Mouse (Mus musculus) stomach, embryonic 16.5 days (tissue): ENCODE results near the gene Gm11172. TPM values are rescaled to one million over a fixed set of nuclear protein-coding genes. Genes with fewer than 3 reads are reported as not detected.
"Not testable (repeated sequence)": the region's sequence is repeated elsewhere in the genome, so short reads cannot be mapped to it uniquely, and the experiment has no call there.

Source experiments
- ATAC-seq: fragments of 200-750 bp; cut with Nextera tagmentation; 2 replicates; pipeline ENCODE4 v1.8.0; 2017; ENCODE audit warnings: moderate number of reproducible peaks, moderate TSS enrichment; ENCODE audit not compliant: insufficient read depth, low FRiP score
- H3K27ac ChIP-seq: fragments of 300-500 bp; sonication (generic); 2 replicates; pipeline ENCODE4 v1.5.1; 2014; ENCODE audit warnings: low read length
- H3K27me3 ChIP-seq: fragments of 300-500 bp; sonication (generic); 2 replicates; pipeline ENCODE4 v1.6.1; 2014; ENCODE audit warnings: low read length, control low read depth, mixed read lengths; ENCODE audit not compliant: control insufficient read depth, insufficient read depth
- H3K36me3 ChIP-seq: fragments of 300-500 bp; sonication (generic); 2 replicates; pipeline ENCODE4 v1.6.1; 2014; ENCODE audit warnings: low read length; ENCODE audit not compliant: control insufficient read depth, insufficient read depth
- H3K4me1 ChIP-seq: fragments of 300-500 bp; sonication (generic); 2 replicates; pipeline ENCODE4 v1.6.1; 2014; ENCODE audit warnings: low read length, control low read depth, mixed read lengths; ENCODE audit not compliant: control insufficient read depth, insufficient read depth
- H3K4me2 ChIP-seq: fragments of 300-500 bp; sonication (generic); 2 replicates; pipeline ENCODE4 v1.6.1; 2014; ENCODE audit warnings: low read depth, low read length, mixed read lengths
- H3K4me3 ChIP-seq: fragments of 300-500 bp; sonication (generic); replicated peaks from 2 replicates; pipeline ENCODE4 v1.5.1; 2014; ENCODE audit warnings: mild to moderate bottlenecking, low read length
- H3K9ac ChIP-seq: fragments of 300-500 bp; sonication (generic); 2 replicates; pipeline ENCODE4 v1.6.1; 2014; ENCODE audit warnings: low read length
- H3K9me3 ChIP-seq: fragments of 300-500 bp; sonication (generic); replicated peaks from 2 replicates; pipeline ENCODE4 v1.6.1; 2016; ENCODE audit warnings: low read length, control low read depth; ENCODE audit not compliant: control insufficient read depth
- WGBS: fragments of 180-500 bp; shearing (Covaris S2); extraction: QIAGEN DNeasy Blood & Tissue Kit; methylation state at CpG from one replicate; pipeline ENCODE4 v1.1.7; 2014; 5-methylcytosine and 5-hydroxymethylcytosine counted together
- polyA plus RNA-seq: library from polyadenylated mRNA; unstranded; fragments of >200 nt; fragmentation: Nextera tagmentation; extraction: Ambion mirVana; gene quantifications from 2 replicates; pipeline ENCODE4 v1.2.1, GENCODE M21; 2015

The Gm11172 gene
- polyA plus RNA-seq, 1 experiment from 2014 or later, result not detected

DNA sequence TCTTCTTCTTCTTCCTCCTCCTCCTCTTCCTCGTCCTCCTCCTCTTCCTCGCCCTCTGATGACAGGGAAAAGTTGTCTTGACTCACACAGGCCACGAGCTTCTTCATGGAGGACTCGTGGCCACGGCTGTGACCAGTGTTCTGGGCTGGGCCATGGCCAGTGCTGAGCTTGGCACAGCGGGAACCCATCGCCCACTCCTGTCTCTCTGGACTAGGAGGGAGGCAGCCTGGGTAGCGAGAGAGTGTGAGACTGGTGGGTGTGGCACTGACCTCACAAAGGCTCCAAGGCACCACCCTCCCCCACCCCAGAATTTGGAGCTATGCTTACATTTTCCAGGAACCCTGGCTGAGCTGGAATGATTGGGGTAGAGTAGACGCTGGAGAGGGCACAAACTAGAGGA is 22.0 kb upstream of the Gm11172 start, which contains the start of gene Prm3:
Gene Prm3 (minus strand): TSS at position 213 of the 400 bp plus-strand sequence.
- H3K27ac ChIP-seq, result no peak within 1 kb of the TSS
- H3K36me3 ChIP-seq, result no peaks in the 10 kb centered on the region
- ATAC-seq, result no peak
- H3K4me2 ChIP-seq, result no peak within 1 kb of the TSS
- WGBS, result 64% methylated on average over 9 of the region's 9 CpGs
- no peak within 1 kb of the TSS for H3K9ac ChIP-seq
- H3K4me1 ChIP-seq, result peaks cover 10% of the 10 kb centered on the region
- no peaks in the 10 kb centered on the region for H3K9me3 ChIP-seq
- H3K27me3 ChIP-seq, result peaks cover under 1% of the 10 kb centered on the region; the same call in 1 of the 2 replicates
- no peak within 1 kb of the TSS for H3K4me3 ChIP-seq

DNA sequence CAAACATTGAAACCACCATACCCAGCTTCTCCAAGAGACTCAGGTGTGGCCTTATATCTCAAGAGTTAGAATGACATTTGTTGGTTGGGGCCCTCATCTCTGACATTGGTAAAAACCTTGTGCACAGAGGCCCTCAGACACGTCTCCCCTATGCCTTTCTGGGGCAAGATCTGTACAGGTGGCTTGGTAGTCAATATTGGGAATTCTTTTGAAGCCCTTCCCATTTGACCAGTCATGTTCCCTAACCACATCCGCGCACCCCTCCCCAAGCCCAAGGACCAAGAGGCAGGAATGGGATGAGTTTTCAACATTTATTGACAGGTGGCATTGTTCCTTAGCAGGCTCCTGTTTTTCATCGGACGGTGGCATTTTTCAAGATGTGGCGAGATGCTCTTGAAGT is 16.7 kb upstream of the Gm11172 start, which contains the start of gene Prm2:
Gene Prm2 (minus strand): TSS at position 101 of the 400 bp plus-strand sequence.
- WGBS, result 76% methylated on average over 6 of the region's 6 CpGs
- no peak within 1 kb of the TSS for H3K27ac ChIP-seq
- no peak within 1 kb of the TSS for H3K9ac ChIP-seq
- no peaks in the 10 kb centered on the region for H3K9me3 ChIP-seq
- H3K4me1 ChIP-seq, result no peaks in the 10 kb centered on the region
- H3K4me3 ChIP-seq, result no peak within 1 kb of the TSS
- peaks cover 9% of the 10 kb centered on the region; the same call in 1 of the 2 replicates for H3K27me3 ChIP-seq
- no peaks in the 10 kb centered on the region for H3K36me3 ChIP-seq
- no peak for ATAC-seq
- H3K4me2 ChIP-seq, result no peak within 1 kb of the TSS

DNA sequence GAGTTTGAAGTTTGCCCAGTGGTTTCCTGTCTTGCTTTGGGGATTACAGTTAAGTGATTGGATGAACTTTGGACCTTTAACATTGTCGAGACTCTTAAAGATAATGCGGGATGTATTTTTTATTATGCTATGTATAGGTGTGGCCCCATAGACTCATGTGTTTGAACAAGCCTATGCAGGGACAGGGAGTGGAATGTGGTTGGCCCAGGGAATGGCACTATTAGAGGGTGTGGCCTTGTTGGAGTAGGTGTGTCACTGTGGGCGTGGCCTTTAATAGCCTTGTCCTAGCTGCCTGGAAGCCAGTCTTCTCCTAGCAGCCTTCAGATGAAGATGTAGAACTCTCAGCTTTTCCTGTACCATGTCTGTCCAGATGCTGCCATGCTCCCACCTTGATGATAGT is 10.3 kb upstream of the Gm11172 start:
- ATAC-seq, result peak; percentile 87; the same call in 1 of the 2 replicates
- not testable (repeated sequence) for H3K27me3 ChIP-seq, H3K27ac ChIP-seq, H3K4me2 ChIP-seq, H3K9me3 ChIP-seq, H3K36me3 ChIP-seq, H3K9ac ChIP-seq, H3K4me3 ChIP-seq, H3K4me1 ChIP-seq
- 58% methylated on average over 3 of the region's 3 CpGs for WGBS

DNA sequence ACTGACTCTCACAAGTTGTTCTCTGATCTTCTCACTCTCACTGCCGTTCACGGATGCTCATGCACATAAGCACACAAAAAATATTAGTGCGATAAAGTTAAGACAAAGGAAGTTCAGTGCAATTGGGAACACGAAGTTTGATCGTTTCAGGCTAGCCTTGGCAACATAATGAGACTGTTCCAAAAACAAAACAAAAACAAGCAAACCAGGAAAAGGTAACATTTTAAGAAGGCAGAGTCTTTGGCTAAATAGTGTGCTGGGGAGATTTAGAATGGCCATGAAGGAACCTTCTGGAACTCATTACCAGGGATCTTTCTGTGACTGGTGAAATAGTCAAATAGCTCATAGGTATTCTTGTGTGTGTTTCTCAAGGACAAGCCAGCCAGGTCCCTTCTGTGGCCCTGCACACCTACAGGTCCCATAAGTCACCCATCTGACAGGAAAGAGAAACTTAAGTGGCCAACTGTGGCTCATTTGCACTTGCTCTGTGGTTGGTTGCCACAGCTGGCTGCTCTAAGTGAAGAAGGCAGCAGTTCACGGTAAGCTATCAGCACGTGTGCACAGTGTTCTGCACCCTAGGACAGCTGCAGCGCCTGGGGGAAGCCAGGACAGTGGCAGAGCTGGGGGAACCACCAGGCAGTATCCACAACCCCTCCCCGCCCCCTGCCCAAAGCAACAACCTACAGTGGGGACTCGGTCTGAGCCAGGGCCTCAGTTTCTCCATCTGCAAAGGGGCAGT is 6.8 kb upstream of the Gm11172 start, which contains the start of gene Prm1:
Gene Prm1 (minus strand): TSS at position 51 of the 739 bp plus-strand sequence.
- H3K4me3 ChIP-seq, result no peak within 1 kb of the TSS
- 77% methylated on average over 10 of the region's 10 CpGs for WGBS
- ATAC-seq, result no peak
- no peaks in the 10 kb centered on the region for H3K36me3 ChIP-seq
- H3K9ac ChIP-seq, result no peak within 1 kb of the TSS
- H3K4me2 ChIP-seq, result no peak within 1 kb of the TSS
- H3K4me1 ChIP-seq, result no peaks in the 10 kb centered on the region
- H3K27ac ChIP-seq, result no peak within 1 kb of the TSS
- H3K9me3 ChIP-seq, result no peaks in the 10 kb centered on the region
- no peaks in the 10 kb centered on the region for H3K27me3 ChIP-seq

DNA sequence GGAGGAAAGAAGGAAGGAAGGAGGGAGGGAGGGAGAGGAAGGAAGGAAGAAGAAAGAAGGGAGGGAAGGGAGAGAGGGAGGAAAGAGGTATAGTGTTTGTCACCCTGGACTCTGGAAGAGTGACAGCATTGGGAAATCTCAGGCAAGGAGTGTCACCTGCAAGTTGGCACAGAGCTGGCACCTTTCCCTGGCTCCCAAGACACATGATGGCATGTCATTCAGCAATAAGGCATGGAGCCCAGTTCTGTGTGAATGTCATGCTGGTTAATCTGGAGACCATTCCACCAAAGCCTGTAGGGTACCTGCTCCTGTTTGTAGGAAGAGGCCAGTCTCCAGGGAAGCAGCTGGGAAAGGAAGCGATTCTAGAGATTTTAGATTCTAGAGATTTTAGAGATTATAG is 2.3 kb upstream of the Gm11172 start:
- H3K9ac ChIP-seq, result no peak overlapping the region
- no peak overlapping the region for H3K27ac ChIP-seq
- H3K4me1 ChIP-seq, result no peaks in the 10 kb centered on the region; the same call in 1 of the 2 replicates
- no peak for ATAC-seq
- H3K9me3 ChIP-seq, result no peaks in the 10 kb centered on the region
- H3K36me3 ChIP-seq, result no peaks in the 10 kb centered on the region
- WGBS, result 90% methylated on average over 1 of the region's 1 CpGs
- H3K27me3 ChIP-seq, result no peaks in the 10 kb centered on the region
- H3K4me3 ChIP-seq, result no peak overlapping the region
- no peak overlapping the region for H3K4me2 ChIP-seq

DNA sequence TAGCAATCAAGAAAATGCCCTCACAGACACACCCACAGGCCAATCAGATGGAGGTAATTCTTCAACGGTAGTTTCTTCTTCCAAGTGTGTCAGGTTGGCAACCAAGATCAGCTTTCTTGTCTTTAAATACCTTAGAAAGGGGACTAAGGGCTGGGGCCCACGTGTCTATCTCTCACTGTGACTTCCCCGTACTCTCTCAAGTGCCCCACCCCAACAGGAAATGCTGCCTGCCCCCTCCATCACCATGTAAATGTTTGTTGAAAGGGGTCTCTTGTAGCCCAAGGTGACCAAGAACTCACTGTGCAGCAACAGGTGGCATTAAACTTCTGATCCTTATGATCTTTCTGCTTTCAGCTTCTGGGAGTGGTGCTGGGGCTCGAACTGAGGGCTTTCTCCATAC is 1.0 kb downstream of the Gm11172 start:
- no peak overlapping the region for H3K27ac ChIP-seq
- no peak for ATAC-seq
- H3K27me3 ChIP-seq, result no peaks in the 10 kb centered on the region
- H3K4me2 ChIP-seq, result no peak overlapping the region
- 76% methylated on average over 4 of the region's 4 CpGs for WGBS
- no peaks in the 10 kb centered on the region for H3K36me3 ChIP-seq
- H3K9me3 ChIP-seq, result no peaks in the 10 kb centered on the region
- no peaks in the 10 kb centered on the region; the same call in 1 of the 2 replicates for H3K4me1 ChIP-seq
- no peak overlapping the region for H3K4me3 ChIP-seq
- no peak overlapping the region for H3K9ac ChIP-seq

DNA sequence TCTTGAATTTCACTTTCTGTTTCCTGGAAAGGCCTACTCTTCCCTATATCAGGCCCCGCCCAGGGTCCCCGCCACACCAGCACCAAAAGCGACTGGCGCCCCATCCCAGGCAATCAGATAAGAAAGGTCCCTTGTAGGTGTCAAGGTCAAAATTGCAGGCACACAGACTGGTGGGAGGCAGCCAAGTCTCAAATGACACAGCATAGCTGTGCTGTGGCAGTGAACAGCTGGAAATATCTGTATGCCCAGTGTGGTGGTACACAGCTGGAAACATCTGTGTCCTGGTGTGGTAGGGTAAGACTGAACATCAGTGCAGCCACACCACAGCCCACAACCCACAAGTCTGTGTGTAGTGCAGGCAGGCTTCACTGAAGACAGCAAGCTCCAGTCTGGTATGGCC is 2.1 kb downstream of the Gm11172 start:
- no peak for ATAC-seq

DNA sequence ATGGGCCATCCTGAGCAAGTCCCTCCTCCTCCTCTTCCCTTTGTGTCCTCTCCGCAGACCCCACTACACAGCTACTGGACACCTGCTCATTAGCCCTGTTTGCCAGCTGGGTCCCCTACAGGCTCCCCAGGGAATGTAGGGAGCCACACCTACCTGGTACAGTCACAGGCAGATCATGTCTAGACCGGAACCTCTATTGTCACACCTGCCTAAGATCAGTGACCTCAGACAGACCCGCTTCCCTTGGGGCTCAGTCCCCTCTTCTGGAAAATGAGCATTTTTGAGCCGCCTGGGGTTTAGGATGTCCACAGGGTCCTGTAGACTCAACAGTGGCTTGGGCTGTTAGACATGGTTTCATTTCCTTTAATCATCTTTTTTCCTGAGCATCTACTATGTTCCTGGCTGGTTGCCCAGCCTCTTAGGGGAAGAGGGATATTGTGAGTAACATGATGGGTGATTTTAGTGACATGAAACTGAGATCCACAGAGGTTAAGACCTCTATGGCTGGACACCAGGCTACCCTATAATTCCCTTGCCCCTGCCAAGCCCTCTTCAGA is 5.9 kb downstream of the Gm11172 start:
- no peak for ATAC-seq
- H3K4me1 ChIP-seq, result no peaks in the 10 kb centered on the region
- H3K27ac ChIP-seq, result no peak overlapping the region
- 75% methylated on average over 4 of the region's 4 CpGs for WGBS
- H3K9ac ChIP-seq, result no peak overlapping the region
- H3K4me3 ChIP-seq, result no peak overlapping the region
- H3K36me3 ChIP-seq, result no peaks in the 10 kb centered on the region
- no peaks in the 10 kb centered on the region for H3K27me3 ChIP-seq
- H3K4me2 ChIP-seq, result no peak overlapping the region
- H3K9me3 ChIP-seq, result no peaks in the 10 kb centered on the region

More for the DNA sequence above, 2.1 kb downstream of the Gm11172 start:
- Histone ChIP-seq H3K36me3 (no peaks in the 10 kb centered on the region), H3K4me3 (no peak overlapping the region), H3K9ac (no peak overlapping the region), H3K4me1 (no peaks in the 10 kb centered on the region; the same call in 1 of the 2 replicates), H3K27me3 (no peaks in the 10 kb centered on the region), H3K4me2 (no peak overlapping the region), H3K27ac (no peak overlapping the region), H3K9me3 (no peaks in the 10 kb centered on the region)
- WGBS, result 53% methylated on average over 4 of the region's 4 CpGs

DNA sequence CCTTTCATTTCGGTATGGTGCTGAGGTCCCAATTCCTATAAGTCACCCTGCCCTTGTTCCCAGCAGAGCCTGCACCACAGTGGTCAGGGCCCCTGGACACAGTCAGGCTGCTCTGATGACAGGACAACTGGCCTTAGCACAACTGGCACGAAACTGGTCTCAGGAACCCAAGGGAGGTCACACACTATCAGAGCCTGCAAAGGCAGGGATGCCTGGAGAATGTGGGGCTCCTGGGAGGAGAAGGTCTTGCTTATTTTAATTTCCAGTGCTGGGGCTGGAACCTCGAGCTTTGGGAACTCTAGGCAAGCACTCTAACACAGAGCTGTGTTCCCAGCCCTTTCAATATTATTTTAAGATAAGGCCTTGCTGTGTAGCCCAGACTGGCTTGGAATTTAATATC is 7.3 kb downstream of the Gm11172 start:
- Histone ChIP-seq H3K27ac (no peak overlapping the region), H3K4me2 (no peak overlapping the region), H3K36me3 (no peaks in the 10 kb centered on the region), H3K9me3 (no peaks in the 10 kb centered on the region), H3K4me3 (no peak overlapping the region), H3K9ac (no peak overlapping the region; the same call in 1 of the 2 replicates), H3K4me1 (no peaks in the 10 kb centered on the region), H3K27me3 (no peaks in the 10 kb centered on the region)
- no peak for ATAC-seq
- 66% methylated on average over 3 of the region's 3 CpGs for WGBS
